Mouse (Mus musculus): Measurements from ENCODE around the gene St5. TPM values are rescaled to one million over a fixed set of nuclear protein-coding genes. Genes with fewer than 3 reads are reported as not detected.

St5 gene
- polyA plus RNA-seq, 2 experiments, result 45.0 to 56.3 TPM

DNA sequence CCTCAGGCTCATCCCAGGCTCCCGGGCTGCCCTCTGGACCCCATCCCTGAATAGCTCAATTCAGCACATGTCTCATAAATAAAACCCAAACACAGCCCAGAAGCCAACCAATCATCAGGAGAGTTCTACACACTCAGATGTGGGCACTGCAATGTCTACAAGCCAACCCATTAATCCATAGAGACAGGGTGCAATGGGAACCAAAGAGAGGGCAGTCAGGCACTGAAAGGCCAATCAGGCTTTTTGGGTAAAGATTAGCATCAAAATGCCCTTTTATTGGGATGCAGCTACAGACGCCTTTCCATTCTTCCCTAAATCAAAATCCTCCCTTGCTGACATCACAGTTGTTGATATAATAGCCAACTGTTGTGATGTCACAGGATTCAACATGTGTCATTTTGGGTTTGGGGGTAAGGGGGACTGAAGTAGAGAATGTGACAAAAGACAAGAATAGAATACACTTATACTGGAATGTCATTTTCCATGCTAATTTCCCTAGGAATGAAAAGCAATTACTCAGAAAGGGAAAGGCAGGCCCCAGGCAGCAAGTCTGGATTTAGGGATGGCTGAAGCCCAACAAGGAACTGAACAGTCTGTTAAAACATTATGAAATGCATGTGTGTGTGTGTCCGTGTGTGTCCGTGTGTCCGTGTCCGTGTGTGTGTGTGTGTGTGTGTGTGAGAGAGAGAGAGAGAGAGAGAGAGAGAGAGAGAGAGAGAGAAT is 123.7 kb downstream of the St5 start:
- ATAC-seq (ENCODE audit: low FRiP score, low read depth), result no peak
- WGBS, result 77% methylated on average over 6 of the region's 6 CpGs
- H3K27ac ChIP-seq (replicated peaks; ENCODE audit: low read depth, low read length), result 0 out of 2 replicates have a peak overlapping the region, but pooled peaks have one; percentile 16

DNA sequence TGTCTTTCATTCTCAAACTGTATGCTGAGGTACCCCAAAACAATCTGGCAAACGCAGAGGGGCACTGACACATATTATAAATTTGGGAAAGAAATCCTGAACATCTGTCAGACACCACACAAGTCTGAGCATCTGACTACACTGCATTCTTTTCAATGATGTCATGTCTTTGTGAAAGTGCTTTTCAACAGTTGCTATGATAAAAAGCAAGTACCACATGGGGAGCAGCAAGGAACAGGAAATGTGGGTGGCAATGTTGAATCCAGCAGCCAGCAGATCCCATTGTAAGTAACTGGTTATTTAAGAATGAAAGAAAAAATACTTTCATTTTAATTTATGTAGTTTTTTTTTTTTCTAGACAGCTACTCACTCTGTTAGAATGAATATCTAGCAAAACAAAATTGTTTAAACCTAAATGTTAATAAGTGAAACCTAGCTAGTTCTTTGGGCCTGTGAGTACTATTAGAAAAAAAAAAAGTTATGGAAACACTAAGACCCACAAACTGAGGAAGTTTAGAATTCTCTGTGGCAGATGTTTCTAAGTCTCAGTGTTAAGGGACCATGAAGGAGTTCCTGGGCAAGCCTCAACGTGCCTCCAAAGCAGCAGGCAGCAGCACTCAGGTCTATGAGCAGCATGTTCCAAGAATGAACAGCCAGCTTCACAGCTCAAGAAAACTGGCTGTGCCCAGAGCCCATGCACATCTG is 124.4 kb downstream of the St5 start:
- H3K4me3 ChIP-seq (replicated peaks; ENCODE audit: low read length), result no peak overlapping the region
- H3K9ac ChIP-seq (ENCODE audit: low read depth, low read length, severe bottlenecking), result no peak overlapping the region
- 58% methylated on average over 2 of the region's 2 CpGs for WGBS
- DNase-seq (ENCODE audit: low spot score), result peak; percentile 38
- no peaks in the 10 kb centered on the region for H3K9me3 ChIP-seq (ENCODE audit: control insufficient read depth, low read length)
- no peak for ATAC-seq (ENCODE audit: low FRiP score, low read depth)
- H3K36me3 ChIP-seq (ENCODE audit: control insufficient read depth, insufficient read depth, low read length), result no peaks in the 10 kb centered on the region
- H3K27ac ChIP-seq (replicated peaks; ENCODE audit: low read depth, low read length), result 0 out of 2 replicates have a peak overlapping the region, but pooled peaks have one; percentile 16
- H3K27me3 ChIP-seq (ENCODE audit: control insufficient read depth, insufficient read depth, low read length), result no peaks in the 10 kb centered on the region
- no peak overlapping the region for H3K4me2 ChIP-seq (replicated peaks; ENCODE audit: low read depth, low read length, severe bottlenecking)
- H3K4me1 ChIP-seq (ENCODE audit: control insufficient read depth, insufficient read depth, low read length), result peaks cover 13% of the 10 kb centered on the region
- TF ChIP-seq POLR2A (IDR thresholded peaks at IDR 0.05; ENCODE audit: borderline replicate concordance, extremely low read depth, insufficient read depth, insufficient read length), result no peak

More for the DNA sequence above, 123.7 kb downstream of the St5 start:
- no peak for TF ChIP-seq POLR2A (IDR thresholded peaks at IDR 0.05; ENCODE audit: borderline replicate concordance, extremely low read depth, insufficient read depth, insufficient read length)
- no peak overlapping the region for H3K4me2 ChIP-seq (replicated peaks; ENCODE audit: low read depth, low read length, severe bottlenecking)
- H3K27me3 ChIP-seq (ENCODE audit: control insufficient read depth, insufficient read depth, low read length), result no peaks in the 10 kb centered on the region
- H3K9ac ChIP-seq (ENCODE audit: low read depth, low read length, severe bottlenecking), result no peak overlapping the region
- H3K9me3 ChIP-seq (ENCODE audit: control insufficient read depth, low read length), result no peaks in the 10 kb centered on the region
- H3K36me3 ChIP-seq (ENCODE audit: control insufficient read depth, insufficient read depth, low read length), result no peaks in the 10 kb centered on the region
- peaks cover 13% of the 10 kb centered on the region for H3K4me1 ChIP-seq (ENCODE audit: control insufficient read depth, insufficient read depth, low read length)
- H3K4me3 ChIP-seq (replicated peaks; ENCODE audit: low read length), result no peak overlapping the region
- no peak for DNase-seq (ENCODE audit: low spot score)

GRCm38 (mm10) chr7:109576321-109577314 is 126.8 kb downstream of the St5 start:
- DNase-seq (ENCODE audit: low spot score), result peak; percentile 70
- Histone ChIP-seq H3K27ac (replicated peaks; ENCODE audit: low read depth, low read length) (peak overlapping the region; percentile 52), H3K27me3 (ENCODE audit: control insufficient read depth, insufficient read depth, low read length) (no peaks in the 10 kb centered on the region), H3K4me3 (replicated peaks; ENCODE audit: low read length) (no peak overlapping the region), H3K4me2 (replicated peaks; ENCODE audit: low read depth, low read length, severe bottlenecking) (no peak overlapping the region), H3K4me1 (ENCODE audit: control insufficient read depth, insufficient read depth, low read length) (peaks cover 13% of the 10 kb centered on the region), H3K9me3 (ENCODE audit: control insufficient read depth, low read length) (no peaks in the 10 kb centered on the region), H3K36me3 (ENCODE audit: control insufficient read depth, insufficient read depth, low read length) (no peaks in the 10 kb centered on the region), H3K9ac (ENCODE audit: low read depth, low read length, severe bottlenecking) (no peak overlapping the region)
- ATAC-seq (ENCODE audit: low FRiP score, low read depth), result peak; percentile 74
- no peak for TF ChIP-seq POLR2A (IDR thresholded peaks at IDR 0.05; ENCODE audit: borderline replicate concordance, extremely low read depth, insufficient read depth, insufficient read length)
- WGBS, result 50% methylated on average over 11 of the region's 11 CpGs

GRCm38 (mm10) chr7:109574166-109574565 is 129.2 kb downstream of the St5 start:
- H3K27me3 ChIP-seq (ENCODE audit: control insufficient read depth, insufficient read depth, low read length), result no peaks in the 10 kb centered on the region
- H3K4me3 ChIP-seq (replicated peaks; ENCODE audit: low read length), result no peak overlapping the region
- ATAC-seq (ENCODE audit: low FRiP score, low read depth) (no peak), DNase-seq (ENCODE audit: low spot score) (no peak)
- peaks cover 8% of the 10 kb centered on the region for H3K4me1 ChIP-seq (ENCODE audit: control insufficient read depth, insufficient read depth, low read length)
- 92% methylated on average over 7 of the region's 7 CpGs for WGBS
- no peak overlapping the region for H3K4me2 ChIP-seq (replicated peaks; ENCODE audit: low read depth, low read length, severe bottlenecking)
- H3K9ac ChIP-seq (ENCODE audit: low read depth, low read length, severe bottlenecking), result no peak overlapping the region
- TF ChIP-seq POLR2A (IDR thresholded peaks at IDR 0.05; ENCODE audit: borderline replicate concordance, extremely low read depth, insufficient read depth, insufficient read length), result no peak
- 0 out of 2 replicates have a peak, but pooled peaks cover 2% of the 10 kb centered on the region for H3K36me3 ChIP-seq (ENCODE audit: control insufficient read depth, insufficient read depth, low read length)
- H3K9me3 ChIP-seq (ENCODE audit: control insufficient read depth, low read length), result no peaks in the 10 kb centered on the region
- H3K27ac ChIP-seq (replicated peaks; ENCODE audit: low read depth, low read length), result no peak overlapping the region

Data from limb, embryonic 14.5 days (tissue).